Mouse (Mus musculus) heart, postnatal 14 days (tissue): ENCODE results near the gene Pip5k1c. TPM values are rescaled to one million over a fixed set of nuclear protein-coding genes. Genes with fewer than 3 reads are reported as not detected.

ENCODE experiments used
- DNase-seq, 2 experiments: peaks; one replicate each; pipeline ENCODE4 v3.0.0; 2021 to 2022
- intact Hi-C: fragments of 180-260 bp; cut with DNase I; formaldehyde crosslinking; loops from one replicate; pipeline ENCODE4 v1.15.1; 2025
- total RNA-seq, 2 experiments: library from RNA; stranded (reverse); gene quantifications; 2 replicates each; pipeline ENCODE4 v1.2.3; 2021

Pip5k1c gene
- total RNA-seq, 2 experiments from 2014 or later, result 34.8 to 36.7 TPM

- DNase-seq, result no peak
- intact Hi-C loops, result no loop called here
These were observed 15.1 kb upstream of the Pip5k1c start for GRCm38 (mm10) chr10:81277676-81278075.

- intact Hi-C loops, result no loop called here
- no peak for DNase-seq
These were observed 13.3 kb upstream of the Pip5k1c start for GRCm38 (mm10) chr10:81279496-81279895.

GRCm38 (mm10) chr10:81284189-81284588, 8.6 kb upstream of the Pip5k1c start:
- no peak for DNase-seq
- intact Hi-C loops, result no loop called here

- intact Hi-C loops, result no loop called here
- DNase-seq, result no peak
These were observed 8.0 kb upstream of the Pip5k1c start for GRCm38 (mm10) chr10:81284719-81285118.

GRCm38 (mm10) chr10:81285694-81286450, 6.9 kb upstream of the Pip5k1c start:
- DNase-seq, result peak; percentile 92 to 97
- intact Hi-C loops, result loop anchor here (2.0 kb wide), 1 partner anchor 41 kb away; no protein-coding TSS in a partner anchor

- intact Hi-C loops, result loop anchor here (2.0 kb wide), 1 partner anchor 42 kb away; no protein-coding TSS in a partner anchor
- no peak for DNase-seq
These were observed 6.2 kb upstream of the Pip5k1c start for GRCm38 (mm10) chr10:81286586-81286985.

- peak; percentile 52 to 78 for DNase-seq
- intact Hi-C loops, result loop anchor here (2.0 kb wide), 3 partner anchors 43 to 163 kb away; partner anchors contain the start of gene Gipc3
These were observed 5.1 kb upstream of the Pip5k1c start for GRCm38 (mm10) chr10:81287513-81288157.

GRCm38 (mm10) chr10:81288601-81289000, 4.2 kb upstream of the Pip5k1c start:
- intact Hi-C loops, result loop anchor here (2.0 kb wide), 2 partner anchors 54 to 162 kb away; partner anchors contain the start of gene Gipc3
- DNase-seq, result peak in 1 of 2 experiments; percentile 64

- intact Hi-C loops, result loop anchor here (1.0 to 2.0 kb wide), 3 partner anchors 16 to 162 kb away; partner anchors contain the start of gene Gipc3
- DNase-seq, result peak; percentile 75 to 77
These were observed 3.5 kb upstream of the Pip5k1c start for GRCm38 (mm10) chr10:81289278-81289677.

GRCm38 (mm10) chr10:81289811-81290210, 3.0 kb upstream of the Pip5k1c start:
- no peak for DNase-seq
- intact Hi-C loops, result loop anchor here (1.0 to 2.0 kb wide), 3 partner anchors 15 to 161 kb away; partner anchors contain the start of gene Gipc3

- intact Hi-C loops, result no loop called here
- no peak for DNase-seq
These were observed 1.9 kb upstream of the Pip5k1c start for GRCm38 (mm10) chr10:81290698-81291460.

GRCm38 (mm10) chr10:81291511-81292104, 1.2 kb upstream of the Pip5k1c start, which contains the start of gene Tjp3:
Tjp3 (minus strand) TSS chr10:81291581.
- intact Hi-C loops, result no loop called here
- no peak for DNase-seq

- intact Hi-C loops, result no loop called here
These were observed 719 bp downstream of the Pip5k1c start for GRCm38 (mm10) chr10:81293334-81294030.

GRCm38 (mm10) chr10:81294442-81294841, 1.7 kb downstream of the Pip5k1c start:
- DNase-seq, result no peak
- intact Hi-C loops, result no loop called here

More at GRCm38 (mm10) chr10:81293334-81294030, 719 bp downstream of the Pip5k1c start:
- DNase-seq, result no peak

- intact Hi-C loops, result no loop called here
- DNase-seq, result no peak
These were observed 2.4 kb downstream of the Pip5k1c start for GRCm38 (mm10) chr10:81295185-81295584.

- intact Hi-C loops, result no loop called here
- DNase-seq, result no peak
These were observed 4.5 kb downstream of the Pip5k1c start for GRCm38 (mm10) chr10:81297246-81297645.

GRCm38 (mm10) chr10:81297845-81298244, 5.1 kb downstream of the Pip5k1c start:
- DNase-seq, result peak; percentile 58 to 60
- intact Hi-C loops, result no loop called here

- DNase-seq, result no peak
- intact Hi-C loops, result no loop called here
These were observed 5.8 kb downstream of the Pip5k1c start for GRCm38 (mm10) chr10:81298369-81299100.
